Mouse (Mus musculus) forebrain, postnatal 0 days (tissue): ENCODE results near the gene Tbc1d15. TPM values are rescaled to one million over a fixed set of nuclear protein-coding genes. Genes with fewer than 3 reads are reported as not detected.

Experiments used
- ATAC-seq: fragments of 200-750 bp; cut with Nextera tagmentation; 2 replicates; pipeline ENCODE4 v1.8.0; 2017; ENCODE audit warnings: mild to moderate bottlenecking, moderate library complexity
- DNase-seq: peaks from one replicate; pipeline ENCODE4 v3.0.0-alpha.2; 2015
- H3K27ac ChIP-seq: fragments of 300-500 bp; sonication (generic); 2 replicates; pipeline ENCODE4 v1.5.1; 2014; ENCODE audit warnings: low read depth, mild to moderate bottlenecking, antibody characterized with exemption, low read length, moderate library complexity, mixed read lengths
- H3K27me3 ChIP-seq: fragments of 300-500 bp; sonication (generic); 2 replicates; pipeline ENCODE4 v1.6.1; 2014; ENCODE audit warnings: mild to moderate bottlenecking, low read length, mixed read lengths; ENCODE audit not compliant: insufficient read depth
- H3K36me3 ChIP-seq: fragments of 300-500 bp; sonication (generic); 2 replicates; pipeline ENCODE4 v1.6.1; 2014; ENCODE audit warnings: mild to moderate bottlenecking, moderate library complexity; ENCODE audit not compliant: insufficient read depth
- H3K4me1 ChIP-seq: fragments of 300-500 bp; sonication (generic); 2 replicates; pipeline ENCODE4 v1.6.1; 2014; ENCODE audit warnings: antibody characterized with exemption; ENCODE audit not compliant: insufficient read depth
- H3K4me2 ChIP-seq: fragments of 300-500 bp; sonication (generic); 2 replicates; pipeline ENCODE4 v1.6.1; 2014; ENCODE audit warnings: low read depth, mild to moderate bottlenecking, moderate library complexity
- H3K4me3 ChIP-seq: fragments of 300-500 bp; sonication (generic); 2 replicates; pipeline ENCODE4 v1.5.1; 2014; ENCODE audit warnings: low read depth, low read length, mixed read lengths
- H3K9ac ChIP-seq: fragments of 300-500 bp; sonication (generic); 2 replicates; pipeline ENCODE4 v1.6.1; 2014; ENCODE audit warnings: mild to moderate bottlenecking
- H3K9me3 ChIP-seq: fragments of 300-500 bp; sonication (generic); 2 replicates; pipeline ENCODE4 v1.6.1; 2016; ENCODE audit warnings: low read length
- CTCF ChIP-seq: sonication (generic); IDR thresholded peaks from 2 replicates; pipeline ENCODE4 v1.5.1; 2016; ENCODE audit warnings: antibody characterized with exemption, control low read depth, low read depth
- WGBS: fragments of 180-500 bp; shearing (Covaris S2); extraction: QIAGEN DNeasy Blood & Tissue Kit; methylation state at CpG from one replicate; pipeline ENCODE4 v1.1.7; 2014; 5-methylcytosine and 5-hydroxymethylcytosine counted together
- polyA plus RNA-seq: library from polyadenylated mRNA; unstranded; fragments of >200 nt; fragmentation: Nextera tagmentation; extraction: Ambion mirVana; gene quantifications from 2 replicates; pipeline ENCODE4 v1.2.1, GENCODE M21; 2015
- total RNA-seq: library from RNA; depleted of rRNA; stranded (reverse); fragments of >200 nt; gene quantifications from 2 replicates; pipeline ENCODE4 v1.2.3, GENCODE M21; 2014

The Tbc1d15 gene
- total and polyA plus RNA-seq, 2 experiments from 2014 or later = 10.3 to 31.3 TPM

- H3K4me1 ChIP-seq = no peaks in the 10 kb centered on the region
- H3K27ac ChIP-seq = no peak overlapping the region
- TF ChIP-seq CTCF = no peak
- WGBS = 92% methylated on average over 9 of the region's 9 CpGs
- H3K9ac ChIP-seq = no peak overlapping the region
- ATAC-seq = no peak
- H3K9me3 ChIP-seq = no peaks in the 10 kb centered on the region
- no peak overlapping the region for H3K4me3 ChIP-seq
- peaks cover 56% of the 10 kb centered on the region for H3K36me3 ChIP-seq
- H3K4me2 ChIP-seq = no peak overlapping the region
- no peak for DNase-seq
- H3K27me3 ChIP-seq = no peaks in the 10 kb centered on the region
Observed at GRCm38 (mm10) chr10:115290671-115291070, 39.4 kb upstream of the Tbc1d15 start.

- no peak for ATAC-seq
- 90% methylated on average over 8 of the region's 8 CpGs for WGBS
- DNase-seq = no peak
- H3K4me2 ChIP-seq = no peak overlapping the region
- H3K4me3 ChIP-seq = no peak overlapping the region
- no peaks in the 10 kb centered on the region for H3K27me3 ChIP-seq
- peaks cover 47% of the 10 kb centered on the region for H3K36me3 ChIP-seq
- H3K9ac ChIP-seq = no peak overlapping the region
- no peak for TF ChIP-seq CTCF
- H3K4me1 ChIP-seq = no peaks in the 10 kb centered on the region
- no peaks in the 10 kb centered on the region for H3K9me3 ChIP-seq
- H3K27ac ChIP-seq = no peak overlapping the region
Observed at GRCm38 (mm10) chr10:115288856-115289255, 37.6 kb upstream of the Tbc1d15 start.

GRCm38 (mm10) chr10:115284170-115284569 lies 32.9 kb upstream of the Tbc1d15 start:
- Histone ChIP-seq H3K27ac (no peak overlapping the region), H3K9ac (no peak overlapping the region), H3K27me3 (no peaks in the 10 kb centered on the region), H3K4me1 (no peaks in the 10 kb centered on the region), H3K4me2 (no peak overlapping the region), H3K9me3 (no peaks in the 10 kb centered on the region), H3K36me3 (peaks cover 10% of the 10 kb centered on the region), H3K4me3 (no peak overlapping the region)
- TF ChIP-seq CTCF = no peak
- no peak for ATAC-seq
- 81% methylated on average over 10 of the region's 10 CpGs for WGBS
- DNase-seq = no peak

- H3K9ac ChIP-seq = no peak overlapping the region
- H3K27ac ChIP-seq = no peak overlapping the region
- DNase-seq (no peak), ATAC-seq (no peak)
- TF ChIP-seq CTCF = no peak
- WGBS = 84% methylated on average over 10 of the region's 10 CpGs
- no peaks in the 10 kb centered on the region for H3K27me3 ChIP-seq
- no peaks in the 10 kb centered on the region for H3K4me1 ChIP-seq
- no peak overlapping the region for H3K4me3 ChIP-seq
- H3K9me3 ChIP-seq = no peaks in the 10 kb centered on the region
- H3K36me3 ChIP-seq = peaks cover 3% of the 10 kb centered on the region; the same call in 1 of the 2 replicates
- no peak overlapping the region for H3K4me2 ChIP-seq
Observed at GRCm38 (mm10) chr10:115281381-115281780, 30.1 kb upstream of the Tbc1d15 start.

- TF ChIP-seq CTCF = no peak
- Histone ChIP-seq H3K9ac (no peak overlapping the region), H3K4me3 (no peak overlapping the region), H3K27me3 (no peaks in the 10 kb centered on the region), H3K36me3 (no peaks in the 10 kb centered on the region), H3K9me3 (no peaks in the 10 kb centered on the region), H3K4me1 (no peaks in the 10 kb centered on the region), H3K27ac (no peak overlapping the region), H3K4me2 (no peak overlapping the region)
- DNase-seq (no peak), ATAC-seq (no peak)
- WGBS = 51% methylated on average over 5 of the region's 5 CpGs
Observed at GRCm38 (mm10) chr10:115271649-115272048, 20.4 kb upstream of the Tbc1d15 start.

- Histone ChIP-seq H3K4me3 (no peak overlapping the region), H3K9me3 (no peaks in the 10 kb centered on the region), H3K27ac (no peak overlapping the region), H3K4me2 (no peak overlapping the region), H3K27me3 (no peaks in the 10 kb centered on the region), H3K9ac (no peak overlapping the region), H3K4me1 (no peaks in the 10 kb centered on the region), H3K36me3 (no peaks in the 10 kb centered on the region)
- DNase-seq (no peak), ATAC-seq (no peak)
- WGBS = 87% methylated on average over 12 of the region's 12 CpGs
- no peak for TF ChIP-seq CTCF
Observed at GRCm38 (mm10) chr10:115270612-115271390, 19.5 kb upstream of the Tbc1d15 start.

- no peaks in the 10 kb centered on the region for H3K4me1 ChIP-seq
- H3K27ac ChIP-seq = no peak overlapping the region
- H3K36me3 ChIP-seq = no peaks in the 10 kb centered on the region
- H3K27me3 ChIP-seq = no peaks in the 10 kb centered on the region
- H3K4me3 ChIP-seq = no peak overlapping the region
- no peak overlapping the region for H3K4me2 ChIP-seq
- no peak for TF ChIP-seq CTCF
- DNase-seq = no peak
- ATAC-seq = no peak
- H3K9me3 ChIP-seq = no peaks in the 10 kb centered on the region
- WGBS = 80% methylated on average over 5 of the region's 5 CpGs
- H3K9ac ChIP-seq = no peak overlapping the region
Observed at GRCm38 (mm10) chr10:115262926-115263562, 11.8 kb upstream of the Tbc1d15 start.
